Mouse (Mus musculus) liver, embryonic 11.5 days (tissue): ENCODE results near the gene Ttll5. TPM values are rescaled to one million over a fixed set of nuclear protein-coding genes. Genes with fewer than 3 reads are reported as not detected.

Experiments
- ATAC-seq: fragments of 200-750 bp; cut with Nextera tagmentation; replicated peaks from 2 replicates; pipeline ENCODE4 v1.8.0; 2017; ENCODE audit warnings: moderate number of reproducible peaks, mild to moderate bottlenecking, moderate TSS enrichment, moderate library complexity; ENCODE audit not compliant: low FRiP score
- DNase-seq: peaks from one replicate; pipeline ENCODE4 v3.0.0-alpha.2; 2017; ENCODE audit warnings: low spot score
- H3K27ac ChIP-seq: fragments of 300-500 bp; sonication (generic); 2 replicates; pipeline ENCODE4 v1.5.1; 2014; ENCODE audit warnings: mild to moderate bottlenecking, low read depth, low read length, control low read depth
- H3K27me3 ChIP-seq: fragments of 300-500 bp; sonication (generic); replicated peaks from 2 replicates; pipeline ENCODE4 v1.6.1; 2014; ENCODE audit warnings: low read length, mixed read lengths; ENCODE audit not compliant: control insufficient read depth, insufficient read depth
- H3K36me3 ChIP-seq: fragments of 300-500 bp; sonication (generic); 2 replicates; pipeline ENCODE4 v1.6.1; 2014; ENCODE audit warnings: mild to moderate bottlenecking, low read length, moderate library complexity, mixed read lengths; ENCODE audit not compliant: control insufficient read depth, insufficient read depth
- H3K4me1 ChIP-seq: fragments of 300-500 bp; sonication (generic); replicated peaks from 2 replicates; pipeline ENCODE4 v1.6.1; 2014; ENCODE audit warnings: low read length, mixed read lengths; ENCODE audit not compliant: control insufficient read depth, insufficient read depth
- H3K4me2 ChIP-seq: fragments of 300-500 bp; sonication (generic); 2 replicates; pipeline ENCODE4 v1.6.1; 2014; ENCODE audit warnings: mild to moderate bottlenecking, control low read depth, moderate library complexity
- H3K4me3 ChIP-seq: fragments of 300-500 bp; sonication (generic); 2 replicates; pipeline ENCODE4 v1.5.1; 2014; ENCODE audit warnings: low read depth, low read length, control low read depth
- H3K9ac ChIP-seq: fragments of 300-500 bp; sonication (generic); 2 replicates; pipeline ENCODE4 v1.6.1; 2014; ENCODE audit warnings: low read depth, low read length, control low read depth
- H3K9me3 ChIP-seq: fragments of 300-500 bp; sonication (generic); 2 replicates; pipeline ENCODE4 v1.6.1; 2016; ENCODE audit warnings: low read length, inconsistent platforms, mixed read lengths; ENCODE audit not compliant: control insufficient read depth
- WGBS: fragments of 180-500 bp; shearing (Covaris S2); extraction: QIAGEN DNeasy Blood & Tissue Kit; methylation state at CpG from one replicate; pipeline ENCODE4 v1.1.7; 2014; 5-methylcytosine and 5-hydroxymethylcytosine counted together
- polyA plus RNA-seq: library from polyadenylated mRNA; unstranded; fragments of >200 nt; fragmentation: Nextera tagmentation; extraction: Ambion mirVana; gene quantifications from 2 replicates; pipeline ENCODE4 v1.2.1, GENCODE M21; 2014

Ttll5 gene
- polyA plus RNA-seq, 1 experiment from 2014 or later, result 14.6 TPM

DNA sequence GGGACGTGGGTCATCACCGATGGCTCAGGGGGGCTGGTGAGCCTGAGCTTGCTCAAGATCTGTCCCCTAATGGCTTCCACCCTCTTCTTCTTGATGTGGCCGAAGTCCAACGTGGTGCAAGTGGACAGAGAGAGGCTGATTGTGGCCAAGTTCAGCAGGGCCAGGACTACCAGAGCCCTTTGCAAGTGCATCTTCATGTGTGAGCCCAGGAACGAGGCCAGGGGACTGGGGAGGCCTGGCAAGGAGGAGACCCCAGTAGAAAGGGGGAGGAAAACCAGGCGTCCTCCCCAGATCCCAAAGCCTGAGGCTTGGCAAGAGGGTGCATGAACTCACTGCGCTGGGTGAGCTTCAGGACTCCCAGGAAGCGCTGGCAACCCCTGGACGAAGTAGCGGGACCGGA is 253.3 kb downstream of the Ttll5 start:
- WGBS, result 38% methylated on average over 11 of the region's 11 CpGs
- peak overlapping the region; percentile 82 for H3K4me2 ChIP-seq
- peaks cover 3% of the 10 kb centered on the region; the same call in 1 of the 2 replicates for H3K4me1 ChIP-seq
- DNase-seq (no peak), ATAC-seq (no peak)
- peak overlapping the region; percentile 50 for H3K9ac ChIP-seq
- H3K27ac ChIP-seq, result no peak overlapping the region
- peak overlapping the region; percentile 59 for H3K4me3 ChIP-seq
- peaks cover 35% of the 10 kb centered on the region for H3K27me3 ChIP-seq
- H3K36me3 ChIP-seq, result no peaks in the 10 kb centered on the region
- H3K9me3 ChIP-seq, result no peaks in the 10 kb centered on the region

DNA sequence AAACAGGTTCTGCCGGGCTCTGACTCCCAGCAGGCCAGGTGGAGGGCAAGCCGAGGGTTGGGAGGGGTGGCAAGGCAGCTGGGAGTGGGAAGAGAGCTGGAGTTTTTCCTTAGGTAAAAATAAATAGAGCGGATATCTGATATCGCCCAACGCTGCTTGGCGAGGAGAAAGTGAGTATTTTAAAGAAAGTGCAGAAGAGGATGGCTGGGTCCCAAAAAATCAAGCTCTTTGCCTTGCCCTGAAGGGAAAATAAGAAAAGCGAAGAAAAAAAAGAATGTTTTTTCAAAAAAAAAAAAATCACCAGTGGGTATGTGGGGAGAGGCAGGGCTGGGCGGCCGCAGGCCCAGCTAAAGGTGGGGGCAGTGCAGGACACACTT is 253.7 kb downstream of the Ttll5 start:
- DNase-seq (no peak), ATAC-seq (no peak)
- 40% methylated on average over 9 of the region's 9 CpGs for WGBS
- Histone ChIP-seq H3K4me1 (peaks cover 6% of the 10 kb centered on the region; the same call in 1 of the 2 replicates), H3K9ac (peak overlapping the region; percentile 59; the same call in 1 of the 2 replicates), H3K4me3 (peak overlapping the region; percentile 59), H3K9me3 (no peaks in the 10 kb centered on the region), H3K36me3 (no peaks in the 10 kb centered on the region), H3K27ac (peak overlapping the region; percentile 48; the same call in 1 of the 2 replicates), H3K27me3 (peaks cover 37% of the 10 kb centered on the region), H3K4me2 (peak overlapping the region; percentile 82)

DNA sequence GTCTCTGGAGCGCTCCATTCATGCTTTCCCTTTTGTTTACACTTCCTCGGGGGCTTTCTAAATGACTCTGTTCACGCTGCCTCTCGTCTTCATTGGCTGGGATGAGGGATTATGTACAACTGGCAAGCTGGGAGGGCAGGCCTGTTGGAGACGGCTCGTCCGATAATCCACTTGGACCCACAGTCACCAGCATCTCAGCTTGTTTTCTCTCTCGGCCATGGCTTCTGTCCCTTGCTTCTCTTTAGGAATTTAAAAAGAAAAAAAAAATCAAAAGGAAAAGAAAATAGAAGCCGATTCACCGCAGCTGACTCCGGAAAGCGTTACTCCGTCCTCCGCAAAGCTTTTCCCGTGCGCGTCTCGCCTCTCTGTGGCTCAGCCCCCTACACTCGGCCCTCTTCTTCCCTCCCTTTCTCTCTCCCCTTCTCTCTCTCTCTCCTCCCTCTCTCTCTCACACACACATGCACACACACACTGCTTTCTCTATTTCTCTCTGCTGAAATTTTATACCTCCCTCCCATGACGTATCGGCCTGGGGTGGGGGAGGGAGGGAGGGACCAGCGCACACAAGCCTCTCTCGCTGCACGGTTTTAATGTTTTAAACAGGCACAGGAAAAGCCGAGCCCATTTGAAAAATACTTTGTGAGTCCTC is 254.2 kb downstream of the Ttll5 start, which contains the start of gene Tgfb3:
TSS of gene Tgfb3 (minus strand) at position 489 of the 649 bp plus-strand sequence.
- H3K4me2 ChIP-seq, result peak within 1 kb of the TSS; percentile 82
- 1% methylated on average over 25 of the region's 25 CpGs for WGBS
- H3K27ac ChIP-seq, result peak within 1 kb of the TSS; percentile 48
- no peaks in the 10 kb centered on the region for H3K36me3 ChIP-seq
- H3K27me3 ChIP-seq, result peaks cover 37% of the 10 kb centered on the region
- peak; percentile 53 for ATAC-seq
- H3K4me1 ChIP-seq, result peaks cover 6% of the 10 kb centered on the region; the same call in 1 of the 2 replicates
- DNase-seq, result peak; percentile 70
- H3K4me3 ChIP-seq, result peak within 1 kb of the TSS; percentile 59
- peak within 1 kb of the TSS; percentile 59 for H3K9ac ChIP-seq
- no peaks in the 10 kb centered on the region for H3K9me3 ChIP-seq

DNA sequence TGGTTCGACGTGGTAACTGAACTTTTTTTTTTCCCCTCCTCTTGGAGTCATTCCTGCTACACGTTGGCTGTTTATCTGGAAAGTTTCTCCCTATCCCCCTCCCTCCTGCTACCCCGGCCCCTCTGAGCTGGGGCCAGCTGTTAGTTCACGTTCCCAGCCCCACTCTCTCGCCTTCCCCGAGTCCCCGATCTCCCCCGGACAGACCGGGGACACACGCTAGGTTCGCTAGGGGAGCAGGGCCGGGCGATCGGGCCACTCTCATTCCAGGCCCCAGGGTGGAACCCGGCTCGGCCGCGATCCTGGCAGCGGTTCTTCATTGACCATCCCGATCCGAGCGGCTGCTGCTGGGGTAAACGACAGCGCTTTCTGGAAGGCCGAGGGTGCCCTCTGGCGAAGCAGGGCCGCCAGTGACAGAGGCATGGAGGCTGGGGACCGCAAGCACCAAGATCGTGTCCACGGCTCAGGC is 254.8 kb downstream of the Ttll5 start:
- Histone ChIP-seq H3K9me3 (no peaks in the 10 kb centered on the region), H3K9ac (peak overlapping the region; percentile 59), H3K4me3 (peak overlapping the region; percentile 59), H3K4me2 (peak overlapping the region; percentile 82), H3K36me3 (no peaks in the 10 kb centered on the region), H3K27ac (peak overlapping the region; percentile 30), H3K27me3 (peaks cover 37% of the 10 kb centered on the region), H3K4me1 (peaks cover 6% of the 10 kb centered on the region; the same call in 1 of the 2 replicates)
- DNase-seq, result peak; percentile 84
- ATAC-seq, result peak; percentile 72
- WGBS, result 1% methylated on average over 31 of the region's 31 CpGs

DNA sequence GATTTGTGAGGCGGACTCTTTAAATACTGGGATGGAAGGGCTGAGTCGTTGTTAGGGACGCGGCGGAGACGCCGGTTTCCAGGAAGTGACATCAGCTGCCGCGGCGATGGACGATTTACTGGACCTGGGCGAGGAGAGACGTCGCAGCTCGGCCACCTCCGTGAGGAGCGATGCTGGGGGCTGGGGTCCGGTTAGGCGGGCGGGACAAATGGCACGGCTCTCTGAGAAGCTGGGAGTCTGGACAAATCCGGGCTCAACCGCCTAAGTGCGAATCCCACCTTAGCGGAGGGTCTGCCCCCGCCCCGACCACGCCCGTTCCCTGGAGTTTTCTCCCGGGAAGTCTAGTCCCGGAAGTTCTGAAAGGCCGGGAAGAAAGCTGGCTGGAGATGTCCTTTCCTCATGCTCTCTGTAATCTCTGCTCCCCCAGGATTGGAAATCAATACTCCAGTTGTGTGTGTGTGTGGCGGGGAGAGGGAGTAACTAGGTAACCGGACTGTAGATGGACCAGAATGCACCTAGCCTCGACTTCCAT is 258.1 kb downstream of the Ttll5 start, which contains the start of gene Ift43:
TSS of gene Ift43 (plus strand) at position 61 of the 532 bp plus-strand sequence.
- no peaks in the 10 kb centered on the region for H3K9me3 ChIP-seq
- H3K27ac ChIP-seq, result no peak within 1 kb of the TSS
- peak within 1 kb of the TSS; percentile 44; the same call in 1 of the 2 replicates for H3K9ac ChIP-seq
- H3K27me3 ChIP-seq, result peaks cover 20% of the 10 kb centered on the region
- 0 out of 2 replicates have a peak, but pooled peaks have one; percentile 37 for ATAC-seq
- H3K4me1 ChIP-seq, result peaks cover 6% of the 10 kb centered on the region; the same call in 1 of the 2 replicates
- peak within 1 kb of the TSS; percentile 66 for H3K4me3 ChIP-seq
- H3K36me3 ChIP-seq, result no peaks in the 10 kb centered on the region
- peak; percentile 79 for DNase-seq
- peak within 1 kb of the TSS; percentile 77 for H3K4me2 ChIP-seq
- 2% methylated on average over 35 of the region's 35 CpGs for WGBS

DNA sequence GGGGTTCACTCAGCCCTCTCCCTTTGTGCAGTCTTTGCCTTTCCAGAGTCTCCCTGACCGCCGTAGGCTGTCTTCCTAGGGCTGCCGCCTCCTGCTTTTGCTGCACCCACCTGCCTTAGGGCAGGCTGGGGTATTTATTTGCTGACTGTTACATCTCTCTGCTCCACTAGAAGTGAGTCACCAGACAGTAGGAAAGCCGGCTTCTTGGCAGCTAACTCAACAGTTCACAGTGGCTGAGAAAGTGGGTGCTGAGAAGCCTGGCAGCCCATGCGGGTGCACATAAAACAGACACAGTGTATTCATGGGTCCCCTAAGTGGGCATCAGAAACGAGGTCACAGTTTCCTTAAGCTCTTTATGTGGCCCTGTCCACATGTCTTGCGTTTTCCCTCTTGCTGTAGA is 261.4 kb downstream of the Ttll5 start:
- 84% methylated on average over 7 of the region's 7 CpGs for WGBS

DNA sequence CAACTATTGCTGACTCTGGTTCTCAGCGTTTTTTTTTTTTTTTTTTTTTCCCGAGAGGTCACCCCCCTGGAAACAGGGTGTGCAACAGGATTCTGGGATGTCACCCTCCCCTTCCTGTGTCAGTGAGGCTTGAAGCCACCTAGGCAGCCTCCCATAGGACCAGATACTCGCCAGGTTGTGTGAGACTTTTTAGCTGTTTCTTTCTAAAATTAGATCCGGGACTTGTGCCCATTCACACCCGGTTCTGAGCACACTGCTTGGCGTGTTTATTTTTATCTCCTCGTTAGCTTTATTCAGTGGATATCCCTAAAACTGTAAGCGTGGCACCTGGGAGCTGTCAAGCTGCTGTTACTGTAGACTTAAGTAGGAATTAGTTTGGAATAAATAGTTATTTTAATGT is 262.1 kb downstream of the Ttll5 start:
- 68% methylated on average over 8 of the region's 8 CpGs for WGBS
- Histone ChIP-seq H3K27me3 (peaks cover 8% of the 10 kb centered on the region; the same call in 1 of the 2 replicates), H3K4me1 (0 out of 2 replicates have a peak, but pooled peaks cover 3% of the 10 kb centered on the region), H3K4me3 (no peak overlapping the region), H3K4me2 (no peak overlapping the region), H3K27ac (no peak overlapping the region), H3K36me3 (no peaks in the 10 kb centered on the region), H3K9me3 (no peaks in the 10 kb centered on the region), H3K9ac (no peak overlapping the region)
- no peak for DNase-seq
- ATAC-seq, result no peak

More for the DNA sequence above, 261.4 kb downstream of the Ttll5 start:
- H3K4me2 ChIP-seq, result no peak overlapping the region
- no peak for DNase-seq
- H3K4me3 ChIP-seq, result no peak overlapping the region
- H3K27me3 ChIP-seq, result peaks cover 11% of the 10 kb centered on the region; the same call in 1 of the 2 replicates
- no peaks in the 10 kb centered on the region for H3K36me3 ChIP-seq
- H3K9ac ChIP-seq, result no peak overlapping the region
- no peaks in the 10 kb centered on the region for H3K9me3 ChIP-seq
- H3K27ac ChIP-seq, result no peak overlapping the region
- 0 out of 2 replicates have a peak, but pooled peaks cover 3% of the 10 kb centered on the region for H3K4me1 ChIP-seq
- no peak for ATAC-seq

DNA sequence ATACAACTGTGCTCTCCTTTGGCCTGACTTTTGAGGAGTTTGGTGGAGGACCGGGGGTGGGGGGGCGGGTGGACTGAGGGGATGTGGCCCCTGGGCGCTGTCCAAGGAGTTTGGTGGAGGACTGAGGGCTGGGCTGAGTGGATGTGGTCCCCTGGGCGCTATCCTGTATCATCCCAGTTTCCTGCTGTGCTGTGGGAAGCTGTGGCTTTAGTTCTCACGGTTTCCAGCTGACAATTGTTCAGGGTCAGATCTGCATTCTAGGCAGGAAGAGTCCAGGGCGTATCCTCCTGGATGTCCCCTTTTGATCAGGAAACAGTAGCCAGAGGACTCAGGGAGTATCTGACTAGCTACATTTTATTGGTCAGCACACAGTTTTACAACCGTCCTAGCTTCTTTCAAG is 263.6 kb downstream of the Ttll5 start:
- no peak overlapping the region for H3K27ac ChIP-seq

More for the DNA sequence above, 263.6 kb downstream of the Ttll5 start:
- no peaks in the 10 kb centered on the region for H3K9me3 ChIP-seq
- ATAC-seq (no peak), DNase-seq (no peak)
- 0 out of 2 replicates have a peak, but pooled peaks cover under 1% of the 10 kb centered on the region for H3K4me1 ChIP-seq
- H3K36me3 ChIP-seq, result no peaks in the 10 kb centered on the region
- 0 out of 2 replicates have a peak, but pooled peaks cover under 1% of the 10 kb centered on the region for H3K27me3 ChIP-seq
- no peak overlapping the region for H3K9ac ChIP-seq
- WGBS, result 51% methylated on average over 7 of the region's 7 CpGs
- no peak overlapping the region for H3K4me2 ChIP-seq
- H3K4me3 ChIP-seq, result no peak overlapping the region
